Mouse (Mus musculus) adrenal gland, postnatal 14 days (tissue): ENCODE measurements at regions not wholly inside any gene's neighbourhood (a gene's known extent, or its start where the extent isn't known, plus 50 kb on each side); places are given as distances from the start of the nearest gene placed in this dataset.

Experiments
- DNase-seq: peaks from one replicate; pipeline ENCODE4 v3.0.0; 2021; ENCODE audit warnings: mixed read lengths

DNA sequence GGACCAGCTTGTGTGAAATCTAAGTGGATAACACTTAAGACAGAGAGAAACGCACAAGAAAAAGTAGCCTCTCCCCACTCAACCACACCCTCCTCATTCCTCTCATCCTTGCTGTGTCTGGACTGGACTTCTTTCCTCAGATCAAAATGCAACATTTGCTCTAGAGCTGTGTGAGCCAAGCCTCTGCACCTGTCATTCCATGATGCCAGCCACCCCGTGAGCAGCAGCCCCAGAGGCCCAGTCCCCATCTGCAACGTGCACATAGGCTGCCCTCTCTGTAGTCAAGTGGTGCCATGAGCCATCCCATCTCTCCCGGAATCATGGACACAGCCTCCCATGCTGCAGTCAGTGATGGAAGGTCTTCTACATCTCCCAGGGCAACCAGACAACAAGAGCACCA, 55.1 kb upstream of the Gpc1 start:
- DNase-seq, result no peak

DNA sequence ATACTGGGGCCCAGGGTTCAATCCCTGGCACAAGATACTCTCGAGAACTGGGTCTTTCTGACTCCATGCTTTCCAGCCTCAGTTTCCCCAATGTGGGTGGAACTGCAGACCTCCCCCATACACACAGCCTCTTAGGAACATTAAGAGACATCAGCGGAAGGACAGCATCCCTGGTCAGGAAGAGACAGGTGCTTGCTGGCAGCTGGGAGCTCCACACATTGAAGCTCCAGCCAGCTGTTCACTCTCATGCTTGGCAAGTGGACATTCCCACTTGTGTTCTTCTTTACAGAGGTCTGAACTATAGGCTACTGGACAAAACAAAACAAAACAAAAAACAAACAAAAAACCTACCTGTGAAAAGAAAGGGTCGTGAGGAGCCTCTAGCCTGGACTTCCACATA, 55.5 kb upstream of the Gpc1 start:
- DNase-seq, result no peak

DNA sequence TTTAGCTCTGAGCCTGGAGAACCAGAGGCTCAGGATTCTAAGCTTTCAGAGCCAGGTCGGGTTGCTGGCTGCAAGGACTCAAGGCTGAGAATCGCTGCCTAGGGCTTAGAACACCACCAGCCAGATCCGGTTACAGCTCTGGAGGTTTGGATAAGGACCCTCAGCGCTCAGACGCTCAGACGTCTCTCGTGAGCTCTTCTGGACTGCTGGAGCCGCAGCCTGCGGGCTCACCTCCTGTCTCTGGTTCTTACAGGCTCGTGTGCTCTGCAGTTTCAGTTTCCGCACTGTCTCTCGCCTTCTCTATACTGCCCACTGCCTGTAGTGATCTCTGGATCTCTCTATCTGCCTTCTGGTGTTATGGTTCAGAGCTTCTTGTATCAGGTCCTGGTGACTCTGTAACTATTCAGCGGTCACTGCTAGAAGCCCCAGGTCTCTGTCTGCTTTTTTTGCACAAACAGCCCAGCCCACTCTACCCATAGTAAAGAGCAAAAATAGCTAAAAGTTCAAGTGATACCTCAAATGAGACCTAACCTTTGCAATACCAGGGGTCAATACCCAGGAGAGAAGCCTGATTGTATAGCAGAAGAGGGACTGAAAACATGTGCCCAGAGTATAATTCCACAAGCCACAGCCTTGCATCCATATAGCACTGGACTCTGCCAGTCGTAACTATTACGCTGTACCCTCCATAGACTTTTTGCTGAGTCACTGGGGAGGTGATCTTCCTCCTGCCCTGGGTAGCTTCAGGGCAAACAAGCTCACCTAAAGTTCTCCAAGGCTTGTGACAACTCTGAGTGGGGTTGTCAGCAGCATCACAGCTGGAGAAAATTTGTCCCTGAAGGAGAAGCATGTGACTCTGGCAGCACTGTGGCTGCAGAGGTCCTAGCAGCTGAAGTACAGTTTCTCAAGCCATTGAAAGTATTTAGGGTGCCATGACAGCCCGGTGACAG, 56.4 kb upstream of the Gpc1 start:
- DNase-seq, result no peak

DNA sequence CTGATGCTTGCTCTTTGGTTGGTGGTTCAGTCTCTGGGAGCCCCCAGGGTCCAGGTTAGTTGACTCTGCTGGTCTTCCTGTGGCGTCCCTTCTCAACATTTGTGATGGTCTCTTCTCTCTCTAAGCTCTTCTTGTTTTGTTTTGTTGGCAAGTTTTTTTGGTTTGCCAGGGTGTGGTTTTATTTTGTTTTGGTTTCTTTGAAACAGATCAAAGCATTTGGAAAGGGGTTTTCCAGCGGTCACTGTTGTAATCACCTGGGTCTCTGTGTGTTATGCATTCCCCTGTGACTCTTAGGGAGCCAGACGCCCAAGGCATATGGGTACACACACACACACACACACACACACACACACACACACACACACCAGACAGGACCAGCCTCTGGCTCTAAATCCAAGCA, 57.4 kb upstream of the Gpc1 start:
- DNase-seq, result no peak

DNA sequence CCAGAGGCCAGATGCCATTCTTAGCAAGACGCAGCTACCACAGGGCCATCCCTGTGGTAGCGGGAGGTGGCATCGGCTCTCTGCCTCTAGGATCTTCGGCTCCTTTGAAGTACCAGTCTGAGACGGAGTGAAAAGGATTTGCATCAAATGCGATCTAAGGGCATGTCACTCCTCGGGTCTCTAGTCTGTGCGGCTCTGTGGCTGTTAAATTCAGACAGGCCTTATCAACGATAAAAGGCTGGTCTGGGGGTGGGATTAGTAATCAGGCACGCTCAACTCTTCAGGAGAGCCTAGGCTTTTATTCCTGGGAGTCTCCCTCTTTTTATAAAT, 58.7 kb upstream of the Gpc1 start:
- no peak for DNase-seq

- no peak for DNase-seq
Measured at GRCm38 (mm10) chr1:92772101-92772783, 59.2 kb upstream of the Gpc1 start.

DNA sequence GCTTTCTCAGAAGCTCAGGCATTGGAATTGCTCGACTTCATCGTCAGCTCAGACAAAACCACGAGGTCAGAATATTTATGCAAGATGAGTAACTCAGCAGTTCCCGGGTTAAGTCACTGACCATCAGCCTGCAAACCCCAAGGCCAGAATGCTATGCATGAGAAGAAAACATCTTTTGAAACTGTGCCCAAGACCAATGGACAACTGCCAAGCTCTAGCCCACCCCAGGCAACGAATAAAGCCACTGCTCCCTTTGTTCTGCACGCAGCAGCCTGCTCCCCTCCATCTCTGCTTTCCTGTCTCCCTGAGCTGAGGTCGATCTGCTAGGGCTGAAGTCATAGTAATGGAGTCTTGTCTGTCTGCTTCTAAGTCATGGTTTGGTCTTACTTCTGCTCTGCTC, 61.7 kb upstream of the Gpc1 start:
- DNase-seq, result peak; percentile 68

GRCm38 (mm10) chr1:92769156-92769555, 62.3 kb upstream of the Gpc1 start:
- DNase-seq, result peak; percentile 68

DNA sequence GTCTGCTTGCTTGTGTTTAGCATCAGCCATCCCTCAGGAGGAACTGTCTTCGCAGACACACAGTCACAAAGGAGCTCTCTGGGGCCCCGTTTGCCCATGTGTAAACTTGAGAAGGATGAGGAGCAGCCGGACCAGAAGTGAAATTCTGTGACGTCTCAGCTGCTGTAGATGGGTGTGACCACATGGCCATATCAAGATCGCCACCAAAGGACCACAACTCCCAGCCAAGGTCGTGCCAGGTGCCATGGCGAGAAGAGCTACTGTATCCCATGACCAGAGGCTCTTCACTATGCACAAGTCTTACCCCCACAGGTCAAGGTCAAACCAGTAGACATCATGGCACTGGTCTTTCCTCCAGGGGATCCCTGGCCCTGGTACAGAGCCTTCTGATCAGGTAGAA, 64.9 kb upstream of the Gpc1 start:
- DNase-seq, result no peak

DNA sequence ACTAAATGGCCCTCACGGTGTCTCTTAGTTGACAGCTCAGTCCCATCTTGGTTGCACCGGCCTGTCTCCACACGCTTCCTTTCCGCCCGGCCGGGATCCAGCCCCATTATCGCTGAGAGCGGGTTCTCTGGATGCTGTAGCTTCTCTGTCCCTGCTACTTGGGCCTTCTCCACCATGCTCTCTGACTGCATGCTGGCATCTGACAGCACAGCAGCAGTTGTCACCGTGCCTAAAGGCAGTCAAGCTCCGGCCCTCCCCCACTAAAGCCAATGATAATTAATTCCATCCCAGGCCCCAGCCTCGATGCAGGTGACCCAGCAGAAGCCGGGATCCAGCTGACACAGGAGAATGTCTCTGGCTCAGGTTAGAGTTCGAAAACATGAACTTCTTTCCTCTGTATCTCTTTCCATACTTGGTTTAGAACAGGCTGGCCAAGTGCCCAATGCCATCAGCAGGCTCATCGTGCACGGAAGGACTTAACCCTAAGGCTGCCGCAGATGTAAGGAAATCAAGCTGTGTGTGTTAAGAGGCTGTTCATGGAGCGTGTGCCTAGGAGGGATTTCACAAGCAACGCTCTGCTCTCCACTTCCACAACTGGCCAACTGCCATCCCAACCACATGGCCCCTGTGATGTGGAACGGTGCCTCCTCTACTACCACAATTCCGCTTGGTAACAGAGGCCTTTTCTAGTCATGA, 76.5 kb upstream of the Gpc1 start:
- peak; percentile 74 for DNase-seq

DNA sequence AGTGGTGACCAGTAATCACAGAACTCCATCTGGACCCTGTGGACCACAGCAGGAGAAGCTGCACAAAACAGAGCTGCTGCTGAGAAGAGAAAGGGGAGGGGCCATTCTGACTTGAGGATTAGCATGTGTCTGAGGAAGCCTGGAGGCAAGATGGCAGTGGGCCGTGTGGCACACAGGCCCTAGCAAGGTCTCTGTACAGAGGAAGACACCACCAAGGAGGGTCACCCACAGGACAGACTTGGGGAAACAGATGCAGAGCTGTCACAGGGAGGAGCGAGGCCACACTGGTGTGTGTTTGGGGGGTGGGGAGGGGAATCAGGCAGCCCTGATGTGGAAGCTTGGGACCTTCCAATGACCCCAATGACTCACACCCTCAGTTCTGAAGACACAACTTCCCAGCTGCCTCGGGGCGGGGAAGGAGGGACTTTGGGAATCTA, 79.7 kb upstream of the Gpc1 start:
- DNase-seq, result peak; percentile 63

DNA sequence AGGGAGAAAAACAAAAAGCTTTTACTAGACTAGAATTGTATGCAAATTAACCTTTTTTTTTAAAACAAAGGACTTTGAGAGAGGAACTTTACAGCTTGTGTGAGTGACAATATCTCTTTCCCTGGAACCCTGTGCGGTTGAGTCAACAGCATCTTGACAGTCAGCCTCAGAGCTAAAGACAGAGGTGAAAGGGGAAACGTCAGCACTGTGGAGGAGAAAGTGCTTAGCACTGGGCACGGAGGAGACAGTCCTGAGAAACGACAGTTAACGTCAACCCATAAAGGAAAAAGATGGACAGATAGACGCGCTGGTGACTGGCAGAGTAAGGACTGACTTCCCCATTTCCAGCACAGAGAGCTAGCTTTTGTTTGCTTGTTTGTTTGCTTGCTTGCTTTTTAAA, 82.0 kb upstream of the Gpc1 start:
- no peak for DNase-seq

GRCm38 (mm10) chr1:92745284-92745683, 86.2 kb upstream of the Gpc1 start:
- no peak for DNase-seq

DNA sequence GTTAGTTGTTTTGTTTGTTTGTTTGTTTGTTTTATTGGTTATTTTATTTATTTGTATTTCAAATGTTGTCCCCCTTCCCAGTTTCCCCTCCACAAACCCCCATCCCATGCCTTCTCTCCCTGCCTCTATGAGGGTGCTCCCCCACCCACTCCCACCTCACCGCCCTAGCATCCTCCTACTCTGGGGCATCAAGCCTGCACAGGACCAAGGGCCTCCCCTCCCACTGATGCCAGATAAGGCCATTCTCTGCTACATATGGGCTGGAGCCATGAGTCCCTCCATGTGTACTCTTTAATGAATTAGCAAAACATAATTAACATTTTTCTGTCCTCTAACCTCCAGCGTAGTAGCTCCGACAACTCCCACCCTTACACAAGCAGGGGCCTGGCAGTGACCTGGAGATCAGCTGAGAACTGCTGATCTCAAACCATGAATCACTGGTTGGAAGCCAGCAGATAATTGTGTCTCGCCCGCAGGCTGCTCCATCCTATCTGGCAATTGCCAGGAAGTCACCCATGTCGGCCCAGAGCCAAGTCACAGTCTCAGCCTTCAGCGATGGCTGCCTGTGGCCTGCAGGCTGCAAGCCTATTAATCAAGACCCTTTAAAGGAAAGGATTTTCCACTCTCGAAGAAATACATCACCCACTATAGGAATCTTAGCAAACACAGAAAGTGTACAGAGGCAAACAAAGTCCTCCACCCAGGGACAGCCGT, 86.8 kb upstream of the Gpc1 start:
- peak; percentile 85 for DNase-seq

- DNase-seq, result peak; percentile 58
Measured at GRCm38 (mm10) chr1:92742881-92743621, 88.4 kb upstream of the Gpc1 start.

DNA sequence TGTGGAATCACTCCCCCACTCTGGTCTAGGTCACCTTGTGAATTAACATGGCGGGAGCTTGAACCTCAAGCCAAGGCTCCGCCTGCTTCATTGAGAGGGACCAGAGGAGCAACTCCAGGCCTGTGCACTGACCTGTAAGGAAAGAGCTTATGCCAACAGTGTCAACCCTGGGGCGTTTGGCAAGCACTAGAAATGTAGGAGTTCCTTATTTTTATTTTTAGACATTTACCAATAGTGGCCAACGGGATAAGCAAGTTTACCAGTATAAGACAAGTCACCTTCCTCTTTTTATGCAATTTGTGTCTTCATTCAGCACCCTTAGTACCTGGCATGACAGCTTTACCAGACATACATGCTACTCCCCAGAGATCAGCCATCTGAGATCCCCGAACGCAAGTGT, 89.1 kb upstream of the Gpc1 start:
- DNase-seq, result no peak

DNA sequence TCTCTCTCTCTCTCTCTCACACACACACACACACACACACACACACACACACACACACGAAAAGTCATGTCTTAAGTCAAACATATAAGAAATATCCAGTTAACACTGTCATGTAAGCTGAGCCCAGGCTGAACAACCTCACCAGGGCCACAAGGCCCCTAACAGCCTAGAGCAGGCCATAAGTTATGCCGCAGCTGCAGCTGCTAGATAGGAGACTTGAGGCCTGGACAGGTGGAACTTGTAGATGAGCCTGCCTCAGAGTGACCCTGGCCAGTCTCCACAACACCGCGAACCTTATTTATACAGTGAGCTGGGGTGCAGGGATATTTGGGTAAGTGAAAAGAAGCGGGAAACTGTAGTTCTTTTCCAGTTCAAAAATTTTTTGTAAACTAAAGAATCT, 90.4 kb upstream of the Gpc1 start:
- DNase-seq, result no peak

DNA sequence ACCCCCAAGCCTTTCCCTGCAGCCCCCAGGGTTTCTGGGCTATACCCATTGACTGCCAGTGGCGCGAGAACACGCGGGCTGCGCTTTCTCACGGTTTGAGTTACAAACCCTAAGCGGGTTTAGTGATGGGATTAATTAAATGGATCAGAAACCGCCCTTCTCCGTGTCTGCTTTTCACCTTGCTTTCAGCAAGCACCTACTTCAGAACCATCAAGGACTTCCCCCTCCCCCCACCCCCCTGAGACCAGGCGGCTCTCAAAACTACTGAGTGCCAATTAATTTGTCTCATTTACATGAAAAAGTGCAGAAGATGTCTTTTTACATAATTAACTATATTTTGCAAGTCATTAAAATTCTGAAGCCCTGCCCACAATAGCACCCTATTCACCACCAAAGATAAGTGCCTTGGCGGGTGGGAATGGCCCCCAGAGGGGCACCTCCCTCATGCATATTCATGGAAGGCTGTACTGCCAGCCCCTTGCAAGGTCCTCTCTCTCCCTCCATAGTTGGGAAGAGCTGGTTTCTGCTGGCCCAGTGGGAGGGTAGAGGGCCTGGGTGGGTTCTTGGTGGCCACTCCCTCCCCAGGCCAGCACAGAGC, 89.1 kb upstream of the Otos start:
- DNase-seq, result no peak

DNA sequence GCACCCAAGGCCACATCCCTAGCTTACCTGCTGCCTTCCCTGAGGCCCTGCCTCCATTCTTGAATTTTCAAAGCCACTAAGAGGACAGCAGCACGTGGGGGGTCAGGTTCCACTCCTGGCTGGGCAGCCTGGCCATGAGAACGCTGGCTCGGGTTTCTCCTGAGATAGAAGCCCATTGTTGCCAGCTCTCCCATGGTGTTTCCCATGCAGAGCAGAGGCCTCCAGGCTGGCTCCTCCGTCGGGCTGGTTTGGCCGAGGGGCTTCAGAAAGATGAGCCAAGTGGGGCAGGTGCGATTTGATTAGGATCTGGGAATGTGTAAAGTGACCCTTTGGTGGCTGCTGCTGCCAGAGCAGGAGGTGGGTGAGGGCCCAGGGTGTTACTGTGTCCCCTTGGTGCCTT, 87.8 kb upstream of the Otos start:
- no peak for DNase-seq

DNA sequence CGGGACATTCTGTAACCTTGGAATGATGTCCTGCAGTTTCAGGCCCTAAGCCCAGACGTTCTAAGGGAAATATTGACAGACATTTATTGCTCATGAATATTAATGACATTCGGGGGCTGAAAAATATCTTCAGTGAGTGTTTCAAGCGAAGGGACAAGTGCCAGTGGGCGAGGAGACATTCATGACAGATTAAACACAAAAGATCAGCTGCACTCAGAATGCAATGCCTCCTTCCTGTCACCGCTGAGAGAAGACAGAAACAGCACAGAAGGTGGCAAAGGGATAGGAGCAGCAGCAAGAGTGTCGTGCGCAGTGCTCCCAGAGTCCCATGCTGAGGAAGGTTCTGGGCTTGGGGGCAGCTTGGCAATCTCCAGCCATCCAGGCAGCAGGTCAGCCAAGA, 85.1 kb upstream of the Otos start:
- DNase-seq, result no peak
